Mouse (Mus musculus): ENCODE measurements around the gene Reep3. TPM values are rescaled to one million over a fixed set of nuclear protein-coding genes. Genes with fewer than 3 reads are reported as not detected.

Gene Reep3
- total and polyA plus RNA-seq, 3 experiments: 21.8 to 23.3 (median 23.2) TPM

GRCm38 (mm10) chr10:67045192-67045899, 51.4 kb downstream of the Reep3 start:
- H3K9ac ChIP-seq (ENCODE audit: insufficient read depth, low read depth): no peak overlapping the region
- no peak for DNase-seq (ENCODE audit: extremely low read depth)
- no peak overlapping the region for H3K4me2 ChIP-seq (ENCODE audit: insufficient read depth, low read depth, poor library complexity, severe bottlenecking)
- H3K9me3 ChIP-seq (replicated peaks; ENCODE audit: low read length): no peaks in the 10 kb centered on the region
- no peaks in the 10 kb centered on the region for H3K27me3 ChIP-seq (replicated peaks)
- peaks cover 10 to 30% of the 10 kb centered on the region in 2 experiments for H3K36me3 ChIP-seq (replicated peaks in 1 of 2; ENCODE audit: control insufficient read depth in 1 of 2, insufficient read depth in 1 of 2, low read length in 1 of 2)
- TF ChIP-seq SIN3A (IDR thresholded peaks at IDR 0.05; ENCODE audit: low read length): no peak
- no peak for TF ChIP-seq IRF4 (IDR thresholded peaks at IDR 0.05; ENCODE audit: low read depth, low read length)
- no peak for TF ChIP-seq ELF1 (IDR thresholded peaks at IDR 0.05; ENCODE audit: low read depth, low read length)
- no peak for TF ChIP-seq USF2 (conservative IDR thresholded peaks at IDR 0.05; ENCODE audit: low read depth, low read length)
- TF ChIP-seq KAT2A (IDR thresholded peaks at IDR 0.05; ENCODE audit: insufficient replicate concordance, low read length): no peak
- TF ChIP-seq RCOR1 (conservative IDR thresholded peaks at IDR 0.05; ENCODE audit: low read depth, low read length): no peak
- TF ChIP-seq NRF1 (IDR thresholded peaks at IDR 0.05; ENCODE audit: low read depth, low read length): no peak
- no peak for TF ChIP-seq NELFE (IDR thresholded peaks at IDR 0.05; ENCODE audit: low read depth, low read length)
- no peak for TF ChIP-seq CTCF (conservative IDR thresholded peaks at IDR 0.05 in 1 of 2, IDR thresholded peaks at IDR 0.05 in 1 of 2; ENCODE audit: low read depth in 2 of 2, low read length in 2 of 2)
- TF ChIP-seq ZC3H11A (IDR thresholded peaks at IDR 0.05; ENCODE audit: low read depth, low read length): no peak
- TF ChIP-seq ZMIZ1 (IDR thresholded peaks at IDR 0.05; ENCODE audit: low read depth, low read length): no peak
- no peak for TF ChIP-seq MXI1 (IDR thresholded peaks at IDR 0.05; ENCODE audit: low read depth, low read length)
- TF ChIP-seq ETS1 (conservative IDR thresholded peaks at IDR 0.05; ENCODE audit: low read depth, low read length): no peak
- no peak for TF ChIP-seq UBTF (IDR thresholded peaks at IDR 0.05; ENCODE audit: low read depth, low read length)
- TF ChIP-seq TCF12 (IDR thresholded peaks at IDR 0.05; ENCODE audit: low read depth, low read length): no peak
- TF ChIP-seq JUND (conservative IDR thresholded peaks at IDR 0.05; ENCODE audit: low read depth, low read length): no peak
- TF ChIP-seq E2F4 (IDR thresholded peaks at IDR 0.05; ENCODE audit: insufficient replicate concordance, low read depth, low read length): no peak
- no peak overlapping the region for H3K27ac ChIP-seq (ENCODE audit: insufficient read depth, low read depth)
- H3K4me1 ChIP-seq (ENCODE audit: control insufficient read depth in 1 of 2, insufficient read depth in 2 of 2): peaks cover 17 to 73% of the 10 kb centered on the region in 2 experiments
- dilution Hi-C loops (cut with MboI; ENCODE audit: extremely low pct_ligation_motif_present, extremely low pct_unique_long_range_greater_than_20kb, low sequenced_read_pairs): no loop called here
- in situ Hi-C loops (cut with MboI; ENCODE audit: low pct_ligation_motif_present, low pct_unique_long_range_greater_than_20kb, low sequenced_read_pairs): no loop called here
- H3K4me3 ChIP-seq (replicated peaks in 1 of 3; ENCODE audit: low read depth in 2 of 3, low read length in 2 of 3, poor library complexity in 1 of 3): no peak overlapping the region
- H3K79me2 ChIP-seq (replicated peaks; ENCODE audit: control insufficient read depth, extremely low read depth, insufficient read depth, poor library complexity, severe bottlenecking): peaks cover 33% of the 10 kb centered on the region

GRCm38 (mm10) chr10:67044346-67044745, 52.4 kb downstream of the Reep3 start:
- in situ Hi-C loops (cut with MboI; ENCODE audit: low pct_ligation_motif_present, low pct_unique_long_range_greater_than_20kb, low sequenced_read_pairs): no loop called here
- Histone ChIP-seq H3K9ac (ENCODE audit: insufficient read depth, low read depth) (no peak overlapping the region), H3K4me2 (ENCODE audit: insufficient read depth, low read depth, poor library complexity, severe bottlenecking) (no peak overlapping the region), H3K27me3 (replicated peaks) (no peaks in the 10 kb centered on the region), H3K79me2 (replicated peaks; ENCODE audit: control insufficient read depth, extremely low read depth, insufficient read depth, poor library complexity, severe bottlenecking) (peaks cover 24% of the 10 kb centered on the region), H3K36me3 (replicated peaks in 1 of 2; ENCODE audit: control insufficient read depth in 1 of 2, insufficient read depth in 1 of 2, low read length in 1 of 2) (peaks cover 12 to 30% of the 10 kb centered on the region in 2 experiments), H3K9me3 (replicated peaks; ENCODE audit: low read length) (no peaks in the 10 kb centered on the region), H3K4me3 (replicated peaks in 1 of 3; ENCODE audit: low read depth in 2 of 3, low read length in 2 of 3, poor library complexity in 1 of 3) (no peak overlapping the region), H3K4me1 (ENCODE audit: control insufficient read depth in 1 of 2, insufficient read depth in 2 of 2) (peaks cover 11 to 63% of the 10 kb centered on the region in 2 experiments), H3K27ac (ENCODE audit: insufficient read depth, low read depth) (no peak overlapping the region)
- dilution Hi-C loops (cut with MboI; ENCODE audit: extremely low pct_ligation_motif_present, extremely low pct_unique_long_range_greater_than_20kb, low sequenced_read_pairs): no loop called here
- DNase-seq (ENCODE audit: extremely low read depth): no peak
- TF ChIP-seq KAT2A (IDR thresholded peaks at IDR 0.05; ENCODE audit: insufficient replicate concordance, low read length) (no peak), JUND (conservative IDR thresholded peaks at IDR 0.05; ENCODE audit: low read depth, low read length) (no peak), TCF12 (IDR thresholded peaks at IDR 0.05; ENCODE audit: low read depth, low read length) (no peak), NELFE (IDR thresholded peaks at IDR 0.05; ENCODE audit: low read depth, low read length) (no peak), MXI1 (IDR thresholded peaks at IDR 0.05; ENCODE audit: low read depth, low read length) (no peak), MYC (IDR thresholded peaks at IDR 0.05; ENCODE audit: low read depth, low read length) (no peak), IRF4 (IDR thresholded peaks at IDR 0.05; ENCODE audit: low read depth, low read length) (no peak), UBTF (IDR thresholded peaks at IDR 0.05; ENCODE audit: low read depth, low read length) (no peak), ZNF384 (IDR thresholded peaks at IDR 0.05; ENCODE audit: low read depth, low read length) (no peak), PAX5 (IDR thresholded peaks at IDR 0.05; ENCODE audit: low read length) (no peak), USF2 (conservative IDR thresholded peaks at IDR 0.05; ENCODE audit: low read depth, low read length) (no peak), ELF1 (IDR thresholded peaks at IDR 0.05; ENCODE audit: low read depth, low read length) (no peak), NRF1 (IDR thresholded peaks at IDR 0.05; ENCODE audit: low read depth, low read length) (no peak), MAX (IDR thresholded peaks at IDR 0.05; ENCODE audit: low read length) (no peak), ZC3H11A (IDR thresholded peaks at IDR 0.05; ENCODE audit: low read depth, low read length) (no peak)

Data from CH12.LX (cell line).